Mouse (Mus musculus) B cell, adult 67 days (primary cell): Measurements from ENCODE around the gene Elovl6. TPM values are rescaled to one million over a fixed set of nuclear protein-coding genes. Genes with fewer than 3 reads are reported as not detected.

Experiments
- total RNA-seq, 2 experiments: library from RNA; stranded (reverse); gene quantifications; 4 replicates each; pipeline ENCODE4 v1.2.4; 2023

Elovl6 gene
- 1 to 10 TPM; 2.4 to 2.9 TPM for total RNA-seq

DNA sequence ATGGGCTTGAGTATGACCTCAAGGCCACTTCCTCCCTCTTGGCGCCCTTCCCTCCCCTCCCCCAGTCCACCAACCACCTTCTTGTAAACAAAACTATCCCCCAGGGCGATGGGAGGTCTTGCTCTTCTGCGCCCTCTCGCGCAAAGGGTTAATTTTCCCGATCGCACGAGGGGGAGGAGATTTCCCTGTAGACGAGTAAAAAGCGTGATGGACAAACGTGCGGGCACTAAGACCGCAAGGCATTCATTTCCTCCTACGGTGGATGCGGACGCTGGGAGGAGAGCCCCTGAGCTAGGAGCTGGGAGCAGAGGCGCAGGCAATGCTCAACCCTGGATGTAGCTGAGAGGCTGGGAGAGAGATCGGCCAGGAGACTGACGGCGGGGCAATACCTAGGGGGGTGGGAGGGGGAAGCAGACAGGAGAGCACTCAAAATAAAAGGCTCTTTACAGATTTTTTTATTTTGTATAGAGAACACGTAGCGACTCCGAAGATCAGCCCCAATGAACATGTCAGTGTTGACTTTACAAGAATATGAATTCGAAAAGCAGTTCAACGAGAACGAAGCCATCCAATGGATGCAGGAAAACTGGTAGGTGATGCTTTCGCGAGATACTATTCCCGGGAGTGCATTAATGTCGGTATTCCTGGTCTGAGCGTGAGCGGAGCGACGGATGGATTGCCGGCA is at the start of gene Elovl6:
Elovl6 (plus strand) TSS at position 176 of the 685 bp plus-strand sequence.

Other genes starting within 250 kb of the Elovl6 start
- gene Enpep, start 199.6 kb upstream of the Elovl6 start, total RNA-seq = not detected
- gene Egf, start 223.0 kb downstream of the Elovl6 start, total RNA-seq = 1 to 10 TPM; 2.3 to 6.2 TPM